Mouse (Mus musculus): ENCODE measurements around the gene Rassf2. TPM values are rescaled to one million over a fixed set of nuclear protein-coding genes. Genes with fewer than 3 reads are reported as not detected.

The Rassf2 gene
- total and polyA plus RNA-seq, 2 experiments from 2014 or later, result 16.7 to 37.8 TPM

DNA sequence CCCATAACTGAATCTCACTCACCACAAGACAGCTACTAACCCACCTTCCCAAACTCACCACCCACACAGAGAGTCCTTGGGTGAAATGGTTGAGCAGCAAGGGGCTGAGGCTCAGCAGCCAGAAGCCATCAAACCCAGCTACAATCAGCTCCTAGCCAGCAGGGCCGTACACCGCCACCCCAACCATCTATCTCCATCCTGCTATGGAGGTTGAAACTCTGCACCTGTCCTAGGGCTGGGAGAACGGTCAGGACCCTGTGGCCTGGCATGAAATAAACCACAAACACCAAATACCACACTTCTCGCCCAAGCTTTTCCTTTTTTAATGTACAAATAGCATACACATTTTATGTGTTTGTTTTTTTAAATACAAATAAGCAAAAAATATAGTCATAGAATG, 6.0 kb downstream of the Rassf2 start:
- WGBS, result 93% methylated on average over 4 of the region's 4 CpGs
- TF ChIP-seq CTCF (IDR thresholded peaks at IDR 0.05), result no peak
- no peak overlapping the region for H3K9ac ChIP-seq (replicated peaks; ENCODE audit: low read length, poor library complexity, severe bottlenecking)

DNA sequence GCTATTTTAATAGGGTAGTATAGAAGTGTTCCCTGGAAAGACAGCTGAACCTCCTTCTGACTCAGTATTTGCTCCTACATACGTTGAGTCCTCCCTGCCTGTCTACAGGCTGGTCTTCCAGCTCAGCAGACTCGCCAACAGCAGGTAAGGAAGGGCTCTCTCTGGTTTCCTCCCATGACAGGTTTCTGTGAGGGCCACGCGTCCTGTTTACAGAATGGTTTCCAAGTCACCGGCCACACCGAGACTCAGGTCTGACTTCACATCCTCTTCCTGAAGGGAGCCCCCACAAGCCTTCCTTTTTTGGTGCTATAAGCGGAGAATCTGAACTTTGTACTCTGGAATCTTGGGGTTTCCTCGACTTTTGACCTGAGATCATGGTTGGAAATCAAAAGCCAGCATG, 7.4 kb downstream of the Rassf2 start:
- Histone ChIP-seq H3K9me3 (ENCODE audit: low read length) (no peaks in the 10 kb centered on the region), H3K4me3 (ENCODE audit: low read depth, low read length) (no peak overlapping the region), H3K4me1 (ENCODE audit: insufficient read depth, low read length) (no peaks in the 10 kb centered on the region), H3K27me3 (ENCODE audit: insufficient read depth, low read length) (no peaks in the 10 kb centered on the region), H3K9ac (replicated peaks; ENCODE audit: low read length, poor library complexity, severe bottlenecking) (no peak overlapping the region), H3K27ac (ENCODE audit: low read depth, low read length) (no peak overlapping the region), H3K36me3 (ENCODE audit: insufficient read depth, low read length) (no peaks in the 10 kb centered on the region), H3K4me2 (ENCODE audit: low read depth, low read length, poor library complexity, severe bottlenecking) (no peak overlapping the region)
- WGBS, result 89% methylated on average over 8 of the region's 8 CpGs
- no peak for ATAC-seq (ENCODE audit: low FRiP score)
- no peak for DNase-seq (ENCODE audit: low spot score)
- TF ChIP-seq CTCF (IDR thresholded peaks at IDR 0.05), result no peak

More for the DNA sequence above, 6.0 kb downstream of the Rassf2 start:
- H3K4me3 ChIP-seq (ENCODE audit: low read depth, low read length), result no peak overlapping the region
- H3K9me3 ChIP-seq (ENCODE audit: low read length), result no peaks in the 10 kb centered on the region
- H3K4me2 ChIP-seq (ENCODE audit: low read depth, low read length, poor library complexity, severe bottlenecking), result no peak overlapping the region
- ATAC-seq (ENCODE audit: low FRiP score) (no peak), DNase-seq (ENCODE audit: low spot score) (no peak)
- H3K4me1 ChIP-seq (ENCODE audit: insufficient read depth, low read length), result no peaks in the 10 kb centered on the region
- H3K27me3 ChIP-seq (ENCODE audit: insufficient read depth, low read length), result no peaks in the 10 kb centered on the region
- H3K27ac ChIP-seq (ENCODE audit: low read depth, low read length), result no peak overlapping the region
- no peaks in the 10 kb centered on the region for H3K36me3 ChIP-seq (ENCODE audit: insufficient read depth, low read length)

DNA sequence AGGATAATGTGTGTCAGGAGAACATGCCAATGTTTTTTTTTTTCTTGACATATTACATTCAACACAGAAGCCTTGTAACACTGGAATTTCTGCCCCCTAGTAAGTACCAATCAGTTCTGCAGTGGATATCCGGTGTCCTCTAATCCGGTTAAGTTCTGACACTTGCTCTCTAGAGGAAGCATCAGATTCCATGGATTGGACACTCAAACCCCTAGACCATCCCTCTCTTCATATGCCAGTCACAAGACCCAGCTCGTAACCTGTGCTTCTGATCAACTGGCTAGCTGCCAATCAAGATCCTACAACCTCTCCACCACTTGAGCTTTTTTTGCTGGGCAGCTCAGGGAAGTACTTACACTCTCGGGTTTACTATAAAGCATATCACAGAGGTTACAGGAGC, 8.4 kb downstream of the Rassf2 start:
- Histone ChIP-seq H3K27me3 (ENCODE audit: insufficient read depth, low read length) (no peaks in the 10 kb centered on the region), H3K4me2 (ENCODE audit: low read depth, low read length, poor library complexity, severe bottlenecking) (no peak overlapping the region), H3K4me3 (ENCODE audit: low read depth, low read length) (no peak overlapping the region), H3K9ac (replicated peaks; ENCODE audit: low read length, poor library complexity, severe bottlenecking) (no peak overlapping the region), H3K36me3 (ENCODE audit: insufficient read depth, low read length) (no peaks in the 10 kb centered on the region), H3K4me1 (ENCODE audit: insufficient read depth, low read length) (no peaks in the 10 kb centered on the region), H3K27ac (ENCODE audit: low read depth, low read length) (no peak overlapping the region), H3K9me3 (ENCODE audit: low read length) (no peaks in the 10 kb centered on the region)
- DNase-seq (ENCODE audit: low spot score), result no peak
- ATAC-seq (ENCODE audit: low FRiP score), result no peak
- 80% methylated on average over 4 of the region's 4 CpGs for WGBS
- TF ChIP-seq CTCF (IDR thresholded peaks at IDR 0.05), result no peak

DNA sequence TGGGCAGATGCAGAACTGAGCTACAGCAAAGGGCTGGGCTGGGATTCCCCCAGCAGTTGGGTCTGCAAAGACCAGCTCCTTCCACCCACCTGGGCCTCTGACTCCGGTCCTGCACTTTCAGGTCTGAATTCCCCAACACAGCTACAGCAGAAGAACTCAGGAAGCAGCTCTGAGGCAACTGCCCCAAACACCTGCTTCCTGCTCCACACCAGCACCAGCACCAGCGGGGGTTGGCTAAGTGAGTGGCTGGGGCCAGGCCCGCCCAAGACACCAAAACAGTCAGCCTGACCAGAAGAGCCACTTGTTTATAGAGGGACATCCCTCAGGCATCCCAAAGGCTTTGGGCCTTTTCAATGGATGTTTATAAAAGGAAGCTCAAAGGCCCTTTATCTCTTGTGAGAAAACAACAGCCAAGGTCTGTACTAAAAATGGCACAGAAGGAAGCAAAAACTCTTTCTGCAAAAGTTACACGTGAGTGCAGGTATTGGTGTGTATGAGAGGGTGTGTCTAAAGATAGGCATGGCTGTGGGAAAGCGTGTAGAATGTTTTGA, 9.0 kb downstream of the Rassf2 start:
- ATAC-seq (ENCODE audit: low FRiP score) (no peak), DNase-seq (ENCODE audit: low spot score) (no peak)
- Histone ChIP-seq H3K4me1 (ENCODE audit: insufficient read depth, low read length) (no peaks in the 10 kb centered on the region), H3K9ac (replicated peaks; ENCODE audit: low read length, poor library complexity, severe bottlenecking) (no peak overlapping the region), H3K27me3 (ENCODE audit: insufficient read depth, low read length) (no peaks in the 10 kb centered on the region), H3K36me3 (ENCODE audit: insufficient read depth, low read length) (no peaks in the 10 kb centered on the region), H3K4me2 (ENCODE audit: low read depth, low read length, poor library complexity, severe bottlenecking) (no peak overlapping the region), H3K9me3 (ENCODE audit: low read length) (no peaks in the 10 kb centered on the region), H3K4me3 (ENCODE audit: low read depth, low read length) (no peak overlapping the region), H3K27ac (ENCODE audit: low read depth, low read length) (no peak overlapping the region)
- 69% methylated on average over 5 of the region's 5 CpGs for WGBS
- TF ChIP-seq CTCF (IDR thresholded peaks at IDR 0.05), result no peak

DNA sequence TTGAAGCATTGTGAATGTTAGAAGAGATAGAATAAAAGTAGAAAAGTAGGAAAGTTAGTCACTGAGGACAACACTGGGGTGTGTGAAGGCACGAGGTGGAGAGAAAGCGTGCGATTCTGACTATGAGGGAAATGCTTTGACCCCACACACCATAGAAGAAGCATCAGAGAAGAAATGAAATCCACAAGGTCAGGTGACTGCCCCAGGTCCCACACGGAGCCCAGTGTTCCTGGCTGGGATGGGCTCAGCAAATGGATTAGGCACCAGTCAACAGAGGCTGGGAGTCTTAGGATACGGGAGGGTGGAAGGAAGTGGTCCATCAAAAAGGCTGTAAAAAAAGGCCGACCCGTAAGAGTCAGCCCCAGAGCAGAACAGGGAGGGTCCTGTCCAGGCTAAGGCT, 9.6 kb downstream of the Rassf2 start:
- Histone ChIP-seq H3K4me1 (ENCODE audit: insufficient read depth, low read length) (no peaks in the 10 kb centered on the region), H3K4me2 (ENCODE audit: low read depth, low read length, poor library complexity, severe bottlenecking) (no peak overlapping the region), H3K27ac (ENCODE audit: low read depth, low read length) (no peak overlapping the region), H3K36me3 (ENCODE audit: insufficient read depth, low read length) (no peaks in the 10 kb centered on the region), H3K4me3 (ENCODE audit: low read depth, low read length) (no peak overlapping the region), H3K9ac (replicated peaks; ENCODE audit: low read length, poor library complexity, severe bottlenecking) (no peak overlapping the region), H3K9me3 (ENCODE audit: low read length) (no peaks in the 10 kb centered on the region), H3K27me3 (ENCODE audit: insufficient read depth, low read length) (no peaks in the 10 kb centered on the region)
- no peak for ATAC-seq (ENCODE audit: low FRiP score)
- WGBS, result 89% methylated on average over 7 of the region's 7 CpGs
- TF ChIP-seq CTCF (IDR thresholded peaks at IDR 0.05), result no peak
- no peak for DNase-seq (ENCODE audit: low spot score)

DNA sequence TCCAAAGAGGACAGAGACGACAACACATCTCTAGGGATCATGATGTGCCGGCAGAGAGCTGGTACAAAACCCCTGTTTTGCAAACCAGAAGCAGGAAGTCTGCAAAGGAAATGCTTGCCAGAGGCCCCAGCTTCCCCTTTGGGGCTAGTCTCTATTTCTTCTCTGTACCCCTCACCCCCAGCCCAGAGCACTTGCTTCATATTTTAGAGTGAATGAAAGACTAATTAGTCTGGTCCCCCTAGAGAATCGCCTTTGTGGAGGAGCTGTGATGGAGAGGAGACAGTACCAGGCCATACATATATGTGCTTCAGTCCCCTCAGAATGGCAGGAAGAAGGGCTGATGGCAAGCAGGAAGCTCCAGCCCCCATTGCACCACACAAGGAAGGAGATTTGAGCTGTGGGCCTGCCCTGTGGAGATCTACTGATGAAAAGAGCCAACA, 10.7 kb downstream of the Rassf2 start:
- no peak for TF ChIP-seq CTCF (IDR thresholded peaks at IDR 0.05)
- Histone ChIP-seq H3K9me3 (ENCODE audit: low read length) (no peaks in the 10 kb centered on the region), H3K9ac (replicated peaks; ENCODE audit: low read length, poor library complexity, severe bottlenecking) (no peak overlapping the region), H3K4me3 (ENCODE audit: low read depth, low read length) (no peak overlapping the region), H3K27me3 (ENCODE audit: insufficient read depth, low read length) (no peaks in the 10 kb centered on the region), H3K27ac (ENCODE audit: low read depth, low read length) (no peak overlapping the region), H3K36me3 (ENCODE audit: insufficient read depth, low read length) (no peaks in the 10 kb centered on the region), H3K4me2 (ENCODE audit: low read depth, low read length, poor library complexity, severe bottlenecking) (no peak overlapping the region), H3K4me1 (ENCODE audit: insufficient read depth, low read length) (no peaks in the 10 kb centered on the region)
- 74% methylated on average over 3 of the region's 3 CpGs for WGBS
- ATAC-seq (ENCODE audit: low FRiP score), result no peak
- no peak for DNase-seq (ENCODE audit: low spot score)

Measured in midbrain, postnatal 0 days (tissue).